Mouse (Mus musculus): ENCODE data around the gene Cyth1. TPM values are rescaled to one million over a fixed set of nuclear protein-coding genes. Genes with fewer than 3 reads are reported as not detected.
A peak's percentile ranks its signal among the peaks of the same experiment; 100 is the strongest.

The Cyth1 gene
- polyA plus RNA-seq, 1 experiment from 2014 or later = 34.6 TPM

DNA sequence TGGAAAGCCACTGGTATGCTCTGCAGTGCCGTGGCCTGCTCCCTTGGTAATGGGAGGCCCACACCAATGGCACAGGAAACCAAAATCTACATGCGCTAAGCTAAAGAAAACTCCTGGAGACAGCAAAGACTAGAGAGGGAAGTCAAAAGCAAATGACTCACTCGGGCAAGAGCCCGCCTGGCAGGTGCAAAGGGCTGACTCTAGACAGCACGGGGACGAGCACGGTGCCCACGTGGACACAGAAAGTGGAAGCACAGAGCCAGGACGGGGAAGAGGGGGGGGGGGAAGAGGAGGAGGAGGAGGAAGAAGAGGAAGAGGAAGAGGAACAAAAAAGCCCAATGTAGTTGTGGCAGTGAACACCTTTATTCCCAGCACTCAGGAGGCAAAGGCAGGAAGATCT is 26.7 kb upstream of the Cyth1 start:
- no peak overlapping the region for H3K4me2 ChIP-seq (replicated peaks)
- peaks cover 89% of the 10 kb centered on the region for H3K36me3 ChIP-seq
- no peak overlapping the region for H3K4me3 ChIP-seq
- no peaks in the 10 kb centered on the region for H3K4me1 ChIP-seq
- H3K9me3 ChIP-seq = no peaks in the 10 kb centered on the region
- no peaks in the 10 kb centered on the region for H3K27me3 ChIP-seq
- H3K27ac ChIP-seq (replicated peaks) = no peak overlapping the region
- ATAC-seq (replicated peaks) = no peak
- WGBS = 92% methylated on average over 9 of the region's 9 CpGs
- H3K9ac ChIP-seq (replicated peaks) = no peak overlapping the region

DNA sequence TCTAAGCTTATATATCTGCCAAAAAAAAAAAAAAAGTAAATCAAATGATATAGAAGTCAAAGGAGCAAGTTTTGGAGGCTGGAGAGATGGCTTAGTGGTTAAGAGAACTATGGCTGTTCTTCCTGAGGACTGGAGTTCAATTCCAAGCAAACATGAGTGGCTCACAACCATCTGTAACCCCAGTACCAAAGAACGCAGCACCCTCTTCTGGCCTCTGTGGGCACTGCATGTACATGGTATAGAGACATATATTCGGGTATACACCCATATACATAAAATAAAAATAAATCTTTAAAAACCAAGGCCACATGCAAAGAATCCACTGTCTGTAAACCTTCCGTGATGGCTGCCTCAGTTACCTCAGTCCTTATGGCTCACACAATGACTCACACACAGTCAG is 21.4 kb upstream of the Cyth1 start:
- H3K36me3 ChIP-seq = peaks cover 82% of the 10 kb centered on the region
- no peak overlapping the region for H3K4me2 ChIP-seq (replicated peaks)
- H3K9me3 ChIP-seq = no peaks in the 10 kb centered on the region
- no peak for ATAC-seq (replicated peaks)
- no peak overlapping the region for H3K4me3 ChIP-seq
- no peak overlapping the region for H3K9ac ChIP-seq (replicated peaks)
- H3K27me3 ChIP-seq = no peaks in the 10 kb centered on the region
- H3K4me1 ChIP-seq = no peaks in the 10 kb centered on the region
- 91% methylated on average over 3 of the region's 3 CpGs for WGBS
- no peak overlapping the region for H3K27ac ChIP-seq (replicated peaks)

DNA sequence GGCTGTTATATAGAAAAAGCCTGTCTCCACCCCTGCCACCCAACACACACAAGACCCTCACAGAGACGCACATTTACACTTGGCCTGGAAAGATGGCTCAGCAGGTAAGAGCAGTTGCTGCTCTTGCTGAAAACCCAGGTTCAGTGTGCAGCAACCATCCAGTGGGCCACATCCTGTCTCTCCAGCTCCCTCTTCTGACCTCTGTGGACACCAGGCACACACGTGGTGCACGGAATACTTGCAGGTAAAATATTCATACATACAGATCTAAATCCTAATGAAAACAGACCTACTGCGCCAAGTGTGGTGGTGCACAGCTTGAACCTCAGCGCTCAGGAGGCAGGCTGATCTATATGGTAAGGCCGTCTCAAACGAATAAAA is 18.3 kb upstream of the Cyth1 start:
- H3K4me1 ChIP-seq = no peaks in the 10 kb centered on the region
- ATAC-seq (replicated peaks) = no peak
- H3K9ac ChIP-seq (replicated peaks) = no peak overlapping the region
- 90% methylated on average over 7 of the region's 7 CpGs for WGBS
- H3K4me2 ChIP-seq (replicated peaks) = no peak overlapping the region
- H3K9me3 ChIP-seq = no peaks in the 10 kb centered on the region
- H3K27me3 ChIP-seq = no peaks in the 10 kb centered on the region
- no peak overlapping the region for H3K4me3 ChIP-seq
- H3K27ac ChIP-seq (replicated peaks) = no peak overlapping the region
- peaks cover 87% of the 10 kb centered on the region for H3K36me3 ChIP-seq

DNA sequence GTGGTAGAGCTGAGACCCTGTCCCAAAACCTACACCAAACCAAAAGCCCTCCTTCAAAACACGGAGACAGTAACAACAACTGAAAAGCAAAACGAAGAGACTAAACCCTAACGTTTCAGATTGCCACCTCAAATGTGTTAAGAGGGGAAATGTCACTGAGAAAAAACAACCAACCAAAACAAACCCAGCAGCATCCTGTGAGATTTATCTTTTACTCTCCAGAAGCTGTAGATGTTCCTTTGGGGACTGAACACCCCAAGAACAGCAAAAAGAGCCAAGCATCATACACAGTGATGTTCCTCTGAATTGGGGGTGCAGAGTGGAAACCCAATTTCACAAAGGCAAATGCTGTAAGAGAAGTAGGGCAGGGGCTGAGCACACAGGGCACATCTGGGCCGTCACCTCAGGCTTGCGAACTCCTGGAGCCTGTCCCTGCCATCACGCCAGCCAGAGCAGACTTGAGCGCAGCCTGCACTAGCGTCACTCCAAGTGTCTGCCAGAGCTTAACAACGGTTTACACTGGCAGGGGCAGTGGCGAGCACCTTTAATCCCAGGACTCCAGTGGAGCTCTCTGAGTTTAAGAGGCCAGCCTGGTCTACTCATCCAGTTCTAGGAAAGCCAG is 17.8 kb upstream of the Cyth1 start:
- Histone ChIP-seq H3K36me3 (peaks cover 86% of the 10 kb centered on the region), H3K27me3 (no peaks in the 10 kb centered on the region), H3K4me1 (no peaks in the 10 kb centered on the region), H3K27ac (replicated peaks) (no peak overlapping the region), H3K9ac (replicated peaks) (no peak overlapping the region), H3K4me3 (no peak overlapping the region), H3K9me3 (no peaks in the 10 kb centered on the region), H3K4me2 (replicated peaks) (no peak overlapping the region)
- ATAC-seq (replicated peaks) = no peak
- WGBS = 92% methylated on average over 10 of the region's 10 CpGs

DNA sequence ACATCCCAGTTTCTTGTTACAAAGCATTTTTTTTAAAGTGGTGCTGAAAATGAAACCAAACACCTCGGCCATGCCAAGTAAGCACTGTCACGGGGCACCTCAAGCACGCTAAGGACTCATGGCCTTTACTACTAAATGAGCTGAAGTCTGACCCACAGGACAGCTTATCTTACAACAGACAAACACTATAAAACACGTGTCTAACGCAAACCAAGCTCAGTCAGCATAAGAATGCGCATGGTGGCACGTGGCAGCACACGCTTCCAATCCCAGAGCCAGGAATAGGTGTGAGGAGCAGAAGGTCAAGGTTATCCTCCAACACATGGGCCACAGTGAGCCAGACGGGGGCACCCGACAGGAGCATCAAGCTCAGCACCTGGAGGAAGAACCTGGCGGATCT is 17.2 kb upstream of the Cyth1 start:
- ATAC-seq (replicated peaks) = no peak
- WGBS = 92% methylated on average over 11 of the region's 11 CpGs

DNA sequence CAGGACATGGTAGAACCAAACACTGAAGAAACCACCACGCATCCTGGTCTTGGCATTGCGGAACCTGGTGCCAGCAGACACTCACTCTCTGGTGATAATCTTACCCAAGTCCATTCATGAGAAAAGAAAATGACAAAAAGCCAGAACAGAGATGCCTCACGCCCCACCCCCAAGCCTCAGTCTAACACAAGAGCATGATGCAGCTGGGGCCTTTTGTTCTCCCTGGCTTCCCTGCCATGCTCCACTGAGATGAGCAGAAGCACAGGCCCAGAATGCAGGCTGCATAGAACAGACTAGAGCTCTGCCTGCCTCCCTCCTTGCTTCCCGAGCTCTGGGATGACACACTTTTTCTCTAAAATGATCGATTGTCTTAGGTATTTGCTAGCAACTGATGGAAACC is 14.8 kb upstream of the Cyth1 start:
- 89% methylated on average over 5 of the region's 5 CpGs for WGBS
- H3K4me3 ChIP-seq = no peak overlapping the region
- no peak overlapping the region for H3K9ac ChIP-seq (replicated peaks)
- H3K4me1 ChIP-seq = no peaks in the 10 kb centered on the region
- H3K4me2 ChIP-seq (replicated peaks) = no peak overlapping the region
- H3K27me3 ChIP-seq = no peaks in the 10 kb centered on the region
- H3K9me3 ChIP-seq = no peaks in the 10 kb centered on the region
- ATAC-seq (replicated peaks) = no peak
- peak overlapping the region; percentile 23; the same call in 1 of the 2 replicates for H3K27ac ChIP-seq (replicated peaks)
- H3K36me3 ChIP-seq = peaks cover 93% of the 10 kb centered on the region

More for the DNA sequence above, 17.2 kb upstream of the Cyth1 start:
- Histone ChIP-seq H3K27me3 (no peaks in the 10 kb centered on the region), H3K4me2 (replicated peaks) (no peak overlapping the region), H3K4me3 (no peak overlapping the region), H3K27ac (replicated peaks) (no peak overlapping the region), H3K9ac (replicated peaks) (no peak overlapping the region), H3K9me3 (no peaks in the 10 kb centered on the region), H3K4me1 (no peaks in the 10 kb centered on the region), H3K36me3 (peaks cover 88% of the 10 kb centered on the region)

DNA sequence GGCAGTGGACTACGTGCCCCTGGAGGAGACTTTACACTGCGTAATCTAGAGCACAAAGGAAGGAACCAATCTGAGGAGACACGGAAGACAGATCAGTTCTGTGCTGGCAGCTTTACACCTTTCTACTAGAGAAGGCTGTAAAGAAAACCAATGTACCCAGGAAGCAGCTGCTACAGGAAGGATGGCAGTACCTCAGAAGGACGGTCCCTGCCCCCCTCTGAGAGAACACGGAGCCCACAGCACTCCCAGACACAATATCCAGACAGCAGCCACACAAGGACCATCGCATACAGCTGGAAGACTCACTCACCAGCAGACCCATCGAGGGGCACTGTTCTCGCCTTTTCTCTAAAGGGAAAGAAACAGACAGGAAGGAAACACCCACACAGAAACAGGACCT is 11.7 kb upstream of the Cyth1 start:
- H3K36me3 ChIP-seq = peaks cover 74% of the 10 kb centered on the region
- H3K27ac ChIP-seq (replicated peaks) = no peak overlapping the region
- no peak overlapping the region for H3K4me2 ChIP-seq (replicated peaks)
- 93% methylated on average over 8 of the region's 8 CpGs for WGBS
- H3K4me1 ChIP-seq = peaks cover 4% of the 10 kb centered on the region
- no peaks in the 10 kb centered on the region for H3K27me3 ChIP-seq
- H3K9me3 ChIP-seq = no peaks in the 10 kb centered on the region
- no peak overlapping the region for H3K9ac ChIP-seq (replicated peaks)
- no peak for ATAC-seq (replicated peaks)
- no peak overlapping the region for H3K4me3 ChIP-seq

DNA sequence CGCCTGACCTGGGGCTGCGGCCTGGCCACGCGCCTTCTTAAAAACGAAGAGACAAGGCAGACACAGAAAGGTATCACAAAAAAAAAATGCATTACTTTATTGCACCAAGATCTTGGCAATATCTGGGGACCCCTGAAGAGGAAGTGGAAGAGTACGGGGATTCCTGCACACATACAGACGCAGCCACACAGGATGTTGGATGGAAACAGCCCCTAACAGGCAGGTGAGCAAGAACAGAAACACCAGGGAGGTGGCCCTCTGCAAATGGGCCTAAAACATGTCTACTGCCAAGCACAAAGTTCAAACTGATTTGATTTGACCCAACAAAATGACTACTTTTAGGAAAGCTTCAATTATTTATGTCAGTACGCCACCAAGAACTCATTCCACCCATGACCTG is 11.2 kb upstream of the Cyth1 start:
- no peak for ATAC-seq (replicated peaks)

DNA sequence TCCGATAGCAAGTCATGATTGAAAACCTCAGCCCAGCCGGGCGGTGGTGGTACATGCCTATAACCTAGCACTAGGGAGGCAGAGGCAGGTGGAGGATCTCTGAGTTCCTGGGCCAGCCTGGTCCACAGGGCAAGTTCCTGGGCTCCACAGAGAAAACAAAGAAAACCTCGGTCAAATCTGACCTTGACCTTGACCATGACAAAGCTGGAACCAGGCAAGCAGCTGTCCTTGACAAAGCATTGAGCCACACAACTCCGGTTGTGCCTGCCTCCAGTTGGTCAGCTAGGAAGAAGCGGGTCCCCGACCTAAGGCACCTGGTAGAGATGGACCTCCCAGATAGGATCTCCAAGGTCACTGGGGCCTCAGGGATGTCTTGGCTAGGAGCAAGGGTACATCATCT is 8.0 kb upstream of the Cyth1 start:
- no peak for ATAC-seq (replicated peaks)
- no peak overlapping the region for H3K4me3 ChIP-seq
- H3K27me3 ChIP-seq = no peaks in the 10 kb centered on the region
- no peak overlapping the region for H3K4me2 ChIP-seq (replicated peaks)
- peaks cover 39% of the 10 kb centered on the region for H3K36me3 ChIP-seq
- 93% methylated on average over 7 of the region's 7 CpGs for WGBS
- no peak overlapping the region for H3K9ac ChIP-seq (replicated peaks)
- H3K4me1 ChIP-seq = peaks cover 23% of the 10 kb centered on the region
- no peak overlapping the region for H3K27ac ChIP-seq (replicated peaks)
- H3K9me3 ChIP-seq = no peaks in the 10 kb centered on the region

More for the DNA sequence above, 11.2 kb upstream of the Cyth1 start:
- Histone ChIP-seq H3K27ac (replicated peaks) (no peak overlapping the region), H3K4me2 (replicated peaks) (no peak overlapping the region), H3K9me3 (no peaks in the 10 kb centered on the region), H3K4me3 (no peak overlapping the region), H3K9ac (replicated peaks) (no peak overlapping the region), H3K4me1 (peaks cover 9% of the 10 kb centered on the region), H3K27me3 (no peaks in the 10 kb centered on the region), H3K36me3 (peaks cover 69% of the 10 kb centered on the region)
- WGBS = 97% methylated on average over 8 of the region's 8 CpGs

DNA sequence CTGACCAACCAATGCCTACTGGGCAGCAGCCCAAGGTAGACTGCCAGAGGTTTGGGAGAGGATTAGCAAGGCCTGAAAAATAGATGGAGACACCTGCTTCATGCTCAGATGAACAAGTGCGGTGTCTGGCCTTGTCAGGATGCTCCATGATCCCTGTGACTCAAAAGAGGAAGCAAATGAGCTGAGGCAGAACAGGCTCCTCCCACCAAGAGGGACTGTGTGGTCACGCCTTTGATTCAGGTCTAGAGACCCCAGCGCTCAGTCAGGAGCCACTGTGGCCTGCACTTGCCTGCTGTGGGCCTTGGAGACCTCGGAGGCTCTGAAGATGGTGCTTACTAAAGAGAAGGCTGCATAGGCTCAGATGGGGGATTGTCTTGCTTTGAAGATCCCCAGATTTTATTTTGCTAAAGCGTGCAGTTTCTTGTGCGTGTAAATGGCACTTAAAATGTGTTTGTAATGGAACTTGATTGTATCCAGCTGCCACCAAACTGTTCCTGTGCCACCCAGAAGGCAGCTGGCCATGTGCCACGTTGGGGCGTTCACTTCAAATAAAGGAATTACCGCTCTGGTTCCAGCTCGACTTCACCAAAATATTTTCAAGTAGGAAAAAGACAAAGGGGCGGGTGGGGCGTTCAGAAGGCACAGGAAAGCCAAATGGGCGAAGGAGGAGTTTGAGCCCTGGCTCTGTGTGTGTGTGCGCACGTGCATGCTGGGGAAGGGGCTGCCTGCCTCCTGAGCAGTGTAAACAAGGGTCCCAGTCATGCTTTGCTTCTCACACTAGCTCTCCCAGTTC is 6.0 kb upstream of the Cyth1 start:
- H3K9me3 ChIP-seq = no peaks in the 10 kb centered on the region
- H3K27ac ChIP-seq (replicated peaks) = peak overlapping the region; percentile 90
- H3K4me3 ChIP-seq = no peak overlapping the region
- WGBS = 16% methylated on average over 15 of the region's 15 CpGs
- H3K27me3 ChIP-seq = no peaks in the 10 kb centered on the region
- H3K4me1 ChIP-seq = peaks cover 23% of the 10 kb centered on the region
- H3K9ac ChIP-seq (replicated peaks) = no peak overlapping the region
- H3K36me3 ChIP-seq = peaks cover 18% of the 10 kb centered on the region
- ATAC-seq (replicated peaks) = peak; percentile 86
- H3K4me2 ChIP-seq (replicated peaks) = no peak overlapping the region

DNA sequence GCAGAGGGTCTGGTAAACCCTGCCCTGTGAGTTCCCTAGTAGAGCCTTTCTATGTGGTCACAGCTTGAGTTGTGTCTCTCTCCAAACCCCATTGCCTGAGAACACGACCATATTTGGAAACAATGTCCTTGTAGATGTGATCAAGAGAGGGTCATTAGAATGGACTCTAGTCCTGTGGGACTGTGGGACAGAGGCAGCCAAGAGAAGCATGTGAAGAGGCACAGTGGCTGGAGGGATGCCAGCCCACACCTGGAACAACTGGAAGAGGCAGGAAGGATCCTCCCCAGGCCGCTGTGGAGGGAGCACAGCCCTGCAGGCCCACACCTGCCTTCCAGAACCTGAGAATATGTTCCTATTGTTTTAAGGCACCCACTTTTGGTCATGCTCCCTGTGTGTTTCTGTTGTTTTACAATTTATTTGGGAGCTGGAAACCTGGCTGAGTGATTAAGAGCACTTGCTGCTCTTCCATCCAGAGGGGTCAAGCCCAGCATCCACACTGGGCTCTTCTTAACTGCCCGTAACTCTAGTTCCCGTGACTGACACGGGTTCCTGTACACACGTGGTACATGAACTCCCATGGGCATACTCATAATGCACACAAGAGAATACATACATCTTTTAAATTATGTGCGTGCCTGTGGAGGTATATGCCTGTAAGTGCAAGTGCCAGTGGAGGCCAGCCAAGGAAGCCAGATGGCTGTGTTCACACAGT is 5.2 kb upstream of the Cyth1 start:
- H3K4me3 ChIP-seq = no peak overlapping the region
- 82% methylated on average over 7 of the region's 7 CpGs for WGBS
- H3K4me1 ChIP-seq = peaks cover 30% of the 10 kb centered on the region
- peak overlapping the region; percentile 90 for H3K27ac ChIP-seq (replicated peaks)
- H3K9ac ChIP-seq (replicated peaks) = no peak overlapping the region
- H3K36me3 ChIP-seq = peaks cover 12% of the 10 kb centered on the region
- no peaks in the 10 kb centered on the region for H3K27me3 ChIP-seq
- no peaks in the 10 kb centered on the region for H3K9me3 ChIP-seq
- ATAC-seq (replicated peaks) = no peak; the same call in 1 of the 2 replicates
- H3K4me2 ChIP-seq (replicated peaks) = no peak overlapping the region

DNA sequence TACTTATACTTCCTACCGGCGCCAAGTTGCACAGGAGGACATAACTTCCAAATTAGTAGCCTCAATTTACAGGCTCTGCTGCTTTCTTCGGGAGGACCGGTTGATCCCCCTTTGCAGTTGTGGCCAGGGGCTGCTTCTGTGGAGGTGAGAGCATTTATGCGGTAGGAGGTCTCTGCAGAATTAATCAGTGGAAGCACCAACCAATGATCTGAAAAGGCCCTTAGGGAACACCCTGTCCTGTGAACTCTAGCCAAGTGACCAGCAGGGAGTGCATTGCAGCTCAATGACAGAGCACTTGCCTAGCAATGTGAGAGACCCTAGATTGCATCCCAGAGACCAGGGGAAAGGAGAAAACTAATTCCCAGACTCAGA is 606 bp upstream of the Cyth1 start:
- peak overlapping the region; percentile 54 for H3K27ac ChIP-seq (replicated peaks)
- no peak overlapping the region; the same call in 1 of the 2 replicates for H3K9ac ChIP-seq (replicated peaks)
- H3K27me3 ChIP-seq = no peaks in the 10 kb centered on the region
- H3K36me3 ChIP-seq = no peaks in the 10 kb centered on the region
- WGBS = under 1% methylated on average over 5 of the region's 5 CpGs
- peak overlapping the region; percentile 78 for H3K4me2 ChIP-seq (replicated peaks)
- H3K4me3 ChIP-seq = peak overlapping the region; percentile 71
- ATAC-seq (replicated peaks) = peak; percentile 3; the same call in 1 of the 2 replicates
- H3K4me1 ChIP-seq = peaks cover 31% of the 10 kb centered on the region
- no peaks in the 10 kb centered on the region for H3K9me3 ChIP-seq
